Mouse (Mus musculus): Measurements from ENCODE around the gene Snrpd2. TPM values are rescaled to one million over a fixed set of nuclear protein-coding genes. Genes with fewer than 3 reads are reported as not detected.

Gene Snrpd2
- polyA plus RNA-seq, 1 experiment from 2014 or later, result 158 TPM

- no peaks in the 10 kb centered on the region for H3K4me1 ChIP-seq (ENCODE audit: insufficient read depth)
- ATAC-seq (ENCODE audit: insufficient read depth) (no peak), DNase-seq (no peak)
- H3K36me3 ChIP-seq (ENCODE audit: insufficient read depth), result peaks cover 27% of the 10 kb centered on the region; the same call in 1 of the 2 replicates
- no peak overlapping the region for H3K27ac ChIP-seq (ENCODE audit: low read depth)
- no peaks in the 10 kb centered on the region for H3K27me3 ChIP-seq (ENCODE audit: insufficient read depth, low read length)
- H3K4me2 ChIP-seq, result no peak overlapping the region
- 93% methylated on average over 4 of the region's 4 CpGs for WGBS
- no peaks in the 10 kb centered on the region for H3K9me3 ChIP-seq (ENCODE audit: low read depth, low read length)
- no peak overlapping the region for H3K4me3 ChIP-seq (ENCODE audit: low read depth, low read length)
- no peak overlapping the region for H3K9ac ChIP-seq
- peak; percentile 33; the same call in 1 of the 2 replicates for TF ChIP-seq CTCF (IDR thresholded peaks at IDR 0.05; ENCODE audit: low read depth)
Measured at GRCm38 (mm10) chr7:19194676-19195075, 45.2 kb downstream of the Snrpd2 start.

- Histone ChIP-seq H3K27ac (ENCODE audit: low read depth) (no peak overlapping the region), H3K4me2 (no peak overlapping the region), H3K4me3 (ENCODE audit: low read depth, low read length) (no peak overlapping the region), H3K9me3 (ENCODE audit: low read depth, low read length) (no peaks in the 10 kb centered on the region), H3K4me1 (ENCODE audit: insufficient read depth) (no peaks in the 10 kb centered on the region), H3K27me3 (ENCODE audit: insufficient read depth, low read length) (no peaks in the 10 kb centered on the region), H3K36me3 (ENCODE audit: insufficient read depth) (peaks cover 23% of the 10 kb centered on the region; the same call in 1 of the 2 replicates), H3K9ac (no peak overlapping the region)
- DNase-seq (peak; percentile 62), ATAC-seq (ENCODE audit: insufficient read depth) (no peak)
- peak; percentile 66 for TF ChIP-seq CTCF (IDR thresholded peaks at IDR 0.05; ENCODE audit: low read depth)
- 61% methylated on average over 6 of the region's 6 CpGs for WGBS
Measured at GRCm38 (mm10) chr7:19196676-19197075, 47.2 kb downstream of the Snrpd2 start.

GRCm38 (mm10) chr7:19197985-19198384 lies 48.5 kb downstream of the Snrpd2 start:
- H3K9ac ChIP-seq, result no peak overlapping the region
- WGBS, result 43% methylated on average over 2 of the region's 2 CpGs
- DNase-seq, result peak; percentile 48
- H3K4me1 ChIP-seq (ENCODE audit: insufficient read depth), result no peaks in the 10 kb centered on the region
- TF ChIP-seq CTCF (IDR thresholded peaks at IDR 0.05; ENCODE audit: low read depth), result peak; percentile 66
- peaks cover 15% of the 10 kb centered on the region; the same call in 1 of the 2 replicates for H3K36me3 ChIP-seq (ENCODE audit: insufficient read depth)
- no peak for ATAC-seq (ENCODE audit: insufficient read depth)
- H3K9me3 ChIP-seq (ENCODE audit: low read depth, low read length), result no peaks in the 10 kb centered on the region
- no peak overlapping the region for H3K4me3 ChIP-seq (ENCODE audit: low read depth, low read length)
- no peaks in the 10 kb centered on the region for H3K27me3 ChIP-seq (ENCODE audit: insufficient read depth, low read length)
- no peak overlapping the region for H3K27ac ChIP-seq (ENCODE audit: low read depth)
- no peak overlapping the region for H3K4me2 ChIP-seq

- no peak overlapping the region for H3K9ac ChIP-seq
- no peak overlapping the region for H3K4me2 ChIP-seq
- 67% methylated on average over 15 of the region's 15 CpGs for WGBS
- DNase-seq, result no peak
- TF ChIP-seq CTCF (IDR thresholded peaks at IDR 0.05; ENCODE audit: low read depth), result no peak
- no peaks in the 10 kb centered on the region for H3K27me3 ChIP-seq (ENCODE audit: insufficient read depth, low read length)
- H3K27ac ChIP-seq (ENCODE audit: low read depth), result no peak overlapping the region
- no peaks in the 10 kb centered on the region for H3K9me3 ChIP-seq (ENCODE audit: low read depth, low read length)
- ATAC-seq (ENCODE audit: insufficient read depth), result no peak
- H3K36me3 ChIP-seq (ENCODE audit: insufficient read depth), result peaks cover 10% of the 10 kb centered on the region; the same call in 1 of the 2 replicates
- H3K4me1 ChIP-seq (ENCODE audit: insufficient read depth), result no peaks in the 10 kb centered on the region
- no peak overlapping the region for H3K4me3 ChIP-seq (ENCODE audit: low read depth, low read length)
Measured at GRCm38 (mm10) chr7:19201660-19202059, 52.1 kb downstream of the Snrpd2 start.

GRCm38 (mm10) chr7:19202065-19202850 lies 52.7 kb downstream of the Snrpd2 start:
- WGBS, result 58% methylated on average over 15 of the region's 15 CpGs
- Histone ChIP-seq H3K4me2 (no peak overlapping the region), H3K9me3 (ENCODE audit: low read depth, low read length) (no peaks in the 10 kb centered on the region), H3K27ac (ENCODE audit: low read depth) (no peak overlapping the region), H3K27me3 (ENCODE audit: insufficient read depth, low read length) (no peaks in the 10 kb centered on the region), H3K9ac (no peak overlapping the region), H3K36me3 (ENCODE audit: insufficient read depth) (peaks cover 8% of the 10 kb centered on the region; the same call in 1 of the 2 replicates), H3K4me1 (ENCODE audit: insufficient read depth) (no peaks in the 10 kb centered on the region), H3K4me3 (ENCODE audit: low read depth, low read length) (no peak overlapping the region)
- no peak for DNase-seq
- TF ChIP-seq CTCF (IDR thresholded peaks at IDR 0.05; ENCODE audit: low read depth), result no peak
- ATAC-seq (ENCODE audit: insufficient read depth), result no peak

MicroRNA genes within 50 kb of the gene (microRNA counts, 519-probe panel; counts per million panel counts)
- microRNA mmu-miR-330, result 1,287 counts per million, percentile 6 among the panel's probes with 10 or more counts

Small RNA genes lying within 50 kb of the gene (microRNA-seq; reads per million reads assigned to microRNA genes)
- 185 reads per million, percentile 56 among the genes with 10 or more reads in this experiment for gene Mir330 (ENCODE audit: borderline number of aligned reads)

Other genes starting within 250 kb of the Snrpd2 start
- gene Ccdc61, start 239.3 kb upstream of the Snrpd2 start, polyA plus RNA-seq (2014; fragmentation: Nextera tagmentation; extraction: Ambion mirVana), result 20.4 and 24.7 TPM in 2 replicates
- gene Nova2, start 223.8 kb upstream of the Snrpd2 start, polyA plus RNA-seq (2014; fragmentation: Nextera tagmentation; extraction: Ambion mirVana), result 1.2 TPM in 2 replicates
- gene Nanos2, start 162.3 kb upstream of the Snrpd2 start, polyA plus RNA-seq (2014; fragmentation: Nextera tagmentation; extraction: Ambion mirVana), result not detected in 2 replicates
- gene Mypop, start 158.5 kb upstream of the Snrpd2 start, polyA plus RNA-seq (2014; fragmentation: Nextera tagmentation; extraction: Ambion mirVana), result 3.7 and 4.8 TPM in 2 replicates
- gene Irf2bp1, start 145.7 kb upstream of the Snrpd2 start, polyA plus RNA-seq (2014; fragmentation: Nextera tagmentation; extraction: Ambion mirVana), result 27.3 and 35.0 TPM in 2 replicates
- 2.2 and 2.3 TPM in 2 replicates for gene Foxa3, start 126.2 kb upstream of the Snrpd2 start, polyA plus RNA-seq (2014; fragmentation: Nextera tagmentation; extraction: Ambion mirVana)
- gene Sympk, start 125.3 kb upstream of the Snrpd2 start, polyA plus RNA-seq (2014; fragmentation: Nextera tagmentation; extraction: Ambion mirVana), result 22.9 and 26.8 TPM in 2 replicates
- gene Rsph6a, start 95.0 kb upstream of the Snrpd2 start, polyA plus RNA-seq (2014; fragmentation: Nextera tagmentation; extraction: Ambion mirVana), result not detected in 2 replicates
- gene Dmwd, start 73.5 kb upstream of the Snrpd2 start, polyA plus RNA-seq (2014; fragmentation: Nextera tagmentation; extraction: Ambion mirVana), result 18.5 and 19.2 TPM in 2 replicates
- gene Dmpk, start 65.9 kb upstream of the Snrpd2 start, polyA plus RNA-seq (2014; fragmentation: Nextera tagmentation; extraction: Ambion mirVana), result 20.9 and 23.0 TPM in 2 replicates
- 11.6 and 12.7 TPM in 2 replicates for gene Six5, start 55.1 kb upstream of the Snrpd2 start, polyA plus RNA-seq (2014; fragmentation: Nextera tagmentation; extraction: Ambion mirVana)
- gene Gm4969, start 31.4 kb upstream of the Snrpd2 start, polyA plus RNA-seq (2014; fragmentation: Nextera tagmentation; extraction: Ambion mirVana), result 3.0 and 4.0 TPM in 2 replicates
- gene Fbxo46, start 29.9 kb upstream of the Snrpd2 start, polyA plus RNA-seq (2014; fragmentation: Nextera tagmentation; extraction: Ambion mirVana), result 9.7 and 11.6 TPM in 2 replicates
- 12.5 and 13.1 TPM in 2 replicates for gene Qpctl, start 431 bp upstream of the Snrpd2 start, polyA plus RNA-seq (2014; fragmentation: Nextera tagmentation; extraction: Ambion mirVana)
- gene Gipr, start 16.4 kb downstream of the Snrpd2 start, polyA plus RNA-seq (2014; fragmentation: Nextera tagmentation; extraction: Ambion mirVana), result 0.26 and 0.85 TPM in 2 replicates
- 2.6 and 2.7 TPM in 2 replicates for gene Eml2, start 26.7 kb downstream of the Snrpd2 start, polyA plus RNA-seq (2014; fragmentation: Nextera tagmentation; extraction: Ambion mirVana)
- gene Gpr4, start 62.8 kb downstream of the Snrpd2 start, polyA plus RNA-seq (2014; fragmentation: Nextera tagmentation; extraction: Ambion mirVana), result 1.6 and 2.2 TPM in 2 replicates
- gene Opa3, start 78.6 kb downstream of the Snrpd2 start, polyA plus RNA-seq (2014; fragmentation: Nextera tagmentation; extraction: Ambion mirVana), result 38.0 and 39.4 TPM in 2 replicates
- gene Vasp, start 122.1 kb downstream of the Snrpd2 start, polyA plus RNA-seq (2014; fragmentation: Nextera tagmentation; extraction: Ambion mirVana), result 88.9 and 95.3 TPM in 2 replicates
- not detected in 2 replicates for gene Ppm1n, start 130.3 kb downstream of the Snrpd2 start, polyA plus RNA-seq (2014; fragmentation: Nextera tagmentation; extraction: Ambion mirVana)
- gene Rtn2, start 132.9 kb downstream of the Snrpd2 start, polyA plus RNA-seq (2014; fragmentation: Nextera tagmentation; extraction: Ambion mirVana), result 8.0 and 9.1 TPM in 2 replicates
- not detected in 2 replicates for gene Fosb, start 160.3 kb downstream of the Snrpd2 start, polyA plus RNA-seq (2014; fragmentation: Nextera tagmentation; extraction: Ambion mirVana)
- 88.6 and 90.5 TPM in 2 replicates for gene Ercc1, start 195.1 kb downstream of the Snrpd2 start, polyA plus RNA-seq (2014; fragmentation: Nextera tagmentation; extraction: Ambion mirVana)
- 21.3 and 24.2 TPM in 2 replicates for gene Cd3eap, start 209.8 kb downstream of the Snrpd2 start, polyA plus RNA-seq (2014; fragmentation: Nextera tagmentation; extraction: Ambion mirVana)
- gene Ppp1r13l, start 210.0 kb downstream of the Snrpd2 start, polyA plus RNA-seq (2014; fragmentation: Nextera tagmentation; extraction: Ambion mirVana), result 5.4 and 7.9 TPM in 2 replicates
- gene Ercc2, start 232.3 kb downstream of the Snrpd2 start, polyA plus RNA-seq (2014; fragmentation: Nextera tagmentation; extraction: Ambion mirVana), result 11.4 and 12.1 TPM in 2 replicates